Mouse (Mus musculus) cerebellum, adult (tissue): ENCODE results near the gene Pibf1.
A peak's percentile ranks its signal among the peaks of the same experiment; 100 is the strongest.

Experiments used
- ATAC-seq: cut with Nextera tagmentation; 2 replicates; pipeline ENCODE4 v1.9.2; 2017; ENCODE audit warnings: mild to moderate bottlenecking, moderate library complexity, mixed read lengths; ENCODE audit not compliant: insufficient number of reproducible peaks, low FRiP score, low TSS enrichment

Pibf1 gene

DNA sequence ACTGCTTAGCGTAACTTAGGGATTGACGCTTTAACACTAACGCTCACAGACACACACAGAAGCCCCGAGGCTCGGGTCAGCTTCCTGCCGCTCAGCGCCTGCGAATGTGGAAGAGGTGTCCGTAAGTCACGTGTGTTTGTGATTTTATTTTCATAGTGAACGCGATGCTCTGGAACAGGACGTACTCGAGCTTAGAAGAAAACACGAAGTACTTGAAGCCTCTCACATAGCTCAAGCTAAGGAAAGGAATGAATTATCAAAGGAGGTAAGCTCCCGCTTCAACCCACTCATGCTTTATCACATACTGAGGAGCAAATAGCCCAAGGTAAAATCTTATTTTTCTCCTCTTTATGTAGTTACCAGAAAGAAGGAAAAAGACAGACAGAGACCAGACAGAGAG, 37.1 kb downstream of the Pibf1 start:
- no peak for ATAC-seq

DNA sequence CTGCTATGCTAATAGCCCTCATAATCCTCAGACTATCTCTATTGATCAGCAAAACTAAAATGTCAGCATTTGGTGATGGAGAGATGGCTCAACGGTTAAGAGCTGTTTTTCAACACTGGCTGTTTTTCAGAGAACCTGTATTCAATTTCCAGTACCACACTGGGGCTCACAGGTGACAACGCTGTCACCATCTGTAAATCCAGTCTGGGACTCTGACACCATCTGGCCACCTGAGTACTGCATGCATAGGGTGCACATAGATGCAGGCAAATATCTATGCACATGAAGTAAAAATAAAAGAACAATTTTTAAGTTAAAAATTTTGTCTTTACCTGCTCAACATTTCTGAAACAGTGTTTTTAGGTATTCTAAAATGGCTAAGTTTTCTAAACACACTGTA, 40.8 kb downstream of the Pibf1 start:
- ATAC-seq, result no peak

- peak; percentile 84 for ATAC-seq
These were observed 42.8 kb downstream of the Pibf1 start for GRCm38 (mm10) chr14:99141786-99142633.

DNA sequence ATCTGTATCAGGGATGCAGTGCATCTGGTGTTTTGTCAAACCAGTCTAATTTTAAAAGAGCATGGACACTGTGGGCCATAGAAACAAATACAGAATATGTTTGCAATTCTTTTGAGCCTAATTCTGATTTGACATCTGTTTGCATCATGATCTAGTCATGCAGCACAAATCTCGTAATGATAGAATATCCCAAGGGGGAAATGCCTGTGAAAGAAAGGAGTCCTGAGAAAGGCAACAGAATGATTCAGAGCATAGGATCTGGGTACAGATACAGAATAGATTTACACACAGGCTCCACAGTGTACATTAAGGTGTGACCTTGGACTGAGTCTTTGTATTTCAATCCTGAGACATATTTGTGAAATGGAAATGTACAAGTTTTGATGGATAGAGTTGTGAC, 47.6 kb downstream of the Pibf1 start:
- ATAC-seq, result no peak

DNA sequence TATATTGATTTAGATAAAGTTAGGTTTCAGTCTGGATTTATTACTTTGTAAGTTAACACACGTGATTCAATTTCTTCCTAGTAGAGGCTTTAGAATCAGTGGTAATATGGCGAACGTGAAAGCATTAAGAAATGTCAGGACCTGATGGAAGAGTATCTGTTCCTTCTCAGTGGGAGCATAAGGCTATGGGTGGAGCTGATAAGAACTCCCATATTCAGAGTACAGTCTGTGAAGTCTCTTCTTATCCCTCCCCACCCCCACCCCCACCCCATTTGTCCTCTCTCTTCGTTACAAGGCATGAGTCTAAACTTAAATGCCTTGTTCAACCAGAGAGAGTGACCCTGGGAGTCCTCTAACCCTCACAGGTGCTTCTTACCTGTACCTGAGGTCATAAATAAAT, 53.5 kb downstream of the Pibf1 start:
- no peak for ATAC-seq

DNA sequence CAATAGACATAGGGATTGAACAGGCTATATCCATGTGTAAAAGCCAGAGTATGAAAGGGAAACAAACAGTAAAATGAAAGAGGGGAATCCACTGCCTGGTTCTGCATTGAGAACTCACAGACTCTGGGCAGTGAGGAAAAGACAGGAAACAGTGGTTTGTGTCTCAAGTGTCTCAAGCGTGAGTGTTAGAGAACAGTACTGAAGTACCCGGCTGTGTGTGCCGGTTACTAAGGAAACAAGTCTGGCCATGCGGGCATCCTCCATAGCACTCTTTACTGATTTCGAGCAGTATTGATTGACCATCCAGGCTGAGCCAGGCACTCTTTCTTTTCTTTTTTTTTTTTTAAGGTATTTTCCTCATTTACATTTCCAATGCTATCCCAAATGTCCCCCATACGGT, 60.7 kb downstream of the Pibf1 start:
- ATAC-seq, result no peak

GRCm38 (mm10) chr14:99163051-99163450, 63.8 kb downstream of the Pibf1 start:
- ATAC-seq, result no peak

DNA sequence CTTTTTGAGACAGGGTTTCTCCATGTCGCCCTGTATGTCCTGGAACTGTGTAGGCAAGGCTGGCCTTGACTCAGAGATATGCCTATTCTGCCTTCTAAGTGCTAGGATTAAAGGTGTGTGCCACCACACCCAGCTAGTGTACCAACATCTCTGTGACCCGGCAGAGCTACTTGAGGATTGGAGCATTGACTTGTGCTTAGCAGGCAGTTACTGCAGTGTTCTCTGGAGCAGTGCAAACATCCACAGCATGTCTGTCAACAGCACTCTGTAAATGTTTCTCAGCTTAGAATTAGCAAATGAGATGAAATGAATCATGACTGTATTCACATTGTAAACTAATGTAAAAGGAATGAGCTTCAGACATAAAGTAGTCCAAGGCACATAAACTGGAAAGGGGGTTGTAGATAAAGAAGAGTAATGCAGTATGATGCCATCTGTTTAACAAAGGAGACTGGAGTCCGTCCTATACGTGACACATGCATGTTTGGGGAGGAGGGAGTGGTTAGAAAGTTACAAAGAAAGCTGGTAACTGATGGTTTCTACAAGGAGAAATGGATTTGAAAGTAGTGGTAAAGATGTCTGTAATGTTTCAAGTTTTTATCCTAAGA, 75.0 kb downstream of the Pibf1 start:
- no peak for ATAC-seq

GRCm38 (mm10) chr14:99176559-99176958, 77.3 kb downstream of the Pibf1 start:
- ATAC-seq, result no peak

GRCm38 (mm10) chr14:99190153-99190790, 91.0 kb downstream of the Pibf1 start:
- ATAC-seq, result peak; percentile 36; the same call in 1 of the 2 replicates

DNA sequence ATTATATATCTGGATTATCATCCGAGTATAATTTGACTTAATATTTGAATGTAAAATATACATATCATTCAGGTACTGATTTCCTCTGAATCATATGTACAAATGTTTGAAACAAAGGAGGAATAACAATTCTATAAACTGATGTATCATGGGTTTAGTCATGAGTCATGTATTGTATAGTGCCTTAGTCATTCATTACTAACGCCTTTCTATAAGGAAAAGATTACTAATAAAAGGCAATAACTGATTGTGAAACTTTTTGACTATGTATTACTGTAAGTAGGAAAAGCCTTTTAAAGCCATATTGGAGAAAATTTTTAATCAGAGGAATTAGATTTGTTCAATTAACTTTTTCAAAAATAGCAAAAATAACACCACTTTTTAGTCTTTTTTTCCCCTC, 106.6 kb downstream of the Pibf1 start:
- ATAC-seq, result no peak

DNA sequence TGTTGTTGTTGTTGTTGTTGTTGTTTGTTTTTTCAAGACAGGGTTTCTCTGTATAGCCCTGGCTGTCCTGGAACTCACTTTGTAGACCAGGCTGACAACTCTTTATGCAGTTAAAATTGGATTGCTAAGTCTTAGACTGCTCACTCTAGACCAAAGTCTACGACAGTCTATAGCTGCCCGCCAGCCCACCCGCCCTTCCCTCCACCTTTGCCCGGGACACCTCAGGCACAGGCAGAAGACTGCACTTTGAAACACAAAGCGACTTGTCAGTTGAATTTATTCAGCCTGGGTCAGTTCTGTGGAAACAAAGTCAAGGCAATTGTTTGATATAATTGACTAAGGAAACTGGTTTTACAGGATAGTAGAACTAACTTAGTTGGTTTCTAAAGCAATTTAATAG, 107.4 kb downstream of the Pibf1 start:
- ATAC-seq, result no peak

- no peak for ATAC-seq
These were observed 111.2 kb downstream of the Pibf1 start for GRCm38 (mm10) chr14:99210431-99210830.

DNA sequence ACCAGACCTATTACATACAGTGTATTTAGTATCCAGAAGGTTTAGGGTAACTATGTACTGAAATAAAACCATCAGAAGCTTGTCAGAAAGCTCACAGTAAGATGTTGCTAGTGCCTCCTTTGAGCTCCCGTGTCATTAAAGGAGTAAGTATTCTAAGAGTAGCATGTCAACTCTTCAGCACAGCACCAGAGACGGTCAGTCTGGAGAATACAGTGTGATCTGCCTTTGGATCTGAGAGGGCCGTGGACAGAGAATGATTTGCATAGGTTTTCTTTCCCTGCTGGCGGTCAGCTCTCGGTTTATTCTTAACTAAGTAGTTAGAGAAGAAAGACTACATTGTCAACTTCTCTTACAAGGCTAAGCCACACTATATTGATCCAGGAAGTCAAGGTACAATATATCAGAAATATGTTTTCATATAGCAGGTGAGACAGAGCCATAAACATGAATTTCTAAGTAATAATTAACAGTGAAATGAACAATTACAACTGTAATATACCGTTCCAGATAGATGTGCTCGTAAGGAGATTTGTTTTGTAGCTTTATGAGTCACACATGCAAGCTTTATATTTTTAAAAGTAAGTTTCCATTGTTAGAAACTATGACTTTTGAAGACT, 119.3 kb downstream of the Pibf1 start:
- ATAC-seq, result no peak

DNA sequence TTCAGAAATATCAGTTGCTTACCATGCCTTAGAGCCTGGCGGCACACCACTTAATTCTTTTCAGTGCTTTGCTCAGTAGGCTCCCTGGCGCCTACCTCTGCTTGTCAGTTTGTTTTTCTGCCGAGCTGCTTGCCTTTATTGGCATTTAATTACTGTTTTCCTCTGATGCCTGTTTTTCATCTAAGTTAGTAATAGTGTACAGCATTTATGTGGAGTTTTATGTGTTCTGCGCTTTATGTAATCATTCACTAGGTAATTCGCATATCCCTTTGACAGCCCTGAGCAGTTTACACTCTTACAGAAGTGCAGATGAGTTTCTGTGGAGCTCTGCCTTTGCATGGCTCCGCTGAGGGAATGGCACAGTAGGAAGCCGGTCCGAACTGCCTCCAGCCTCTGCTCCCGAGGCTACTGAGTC, 120.5 kb downstream of the Pibf1 start:
- ATAC-seq, result no peak

DNA sequence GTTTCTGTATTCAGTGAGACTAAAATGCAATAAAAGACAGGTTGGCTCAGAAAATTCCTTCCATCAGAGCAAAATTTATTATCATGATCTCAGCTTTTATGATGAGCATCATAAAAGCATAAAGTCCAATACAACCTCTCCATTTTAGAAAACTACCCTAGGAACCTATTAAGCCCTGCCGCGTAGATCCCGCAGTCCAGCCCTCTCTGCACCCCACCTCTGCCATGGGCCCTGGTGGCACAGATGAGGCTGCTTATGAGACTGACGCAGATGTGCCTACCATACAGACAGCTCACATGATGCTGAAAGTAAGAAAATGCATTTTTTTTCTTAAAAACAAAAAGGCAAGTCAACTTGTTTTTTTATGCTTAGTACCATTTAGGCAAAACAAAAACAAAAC, 126.7 kb downstream of the Pibf1 start:
- ATAC-seq, result no peak

DNA sequence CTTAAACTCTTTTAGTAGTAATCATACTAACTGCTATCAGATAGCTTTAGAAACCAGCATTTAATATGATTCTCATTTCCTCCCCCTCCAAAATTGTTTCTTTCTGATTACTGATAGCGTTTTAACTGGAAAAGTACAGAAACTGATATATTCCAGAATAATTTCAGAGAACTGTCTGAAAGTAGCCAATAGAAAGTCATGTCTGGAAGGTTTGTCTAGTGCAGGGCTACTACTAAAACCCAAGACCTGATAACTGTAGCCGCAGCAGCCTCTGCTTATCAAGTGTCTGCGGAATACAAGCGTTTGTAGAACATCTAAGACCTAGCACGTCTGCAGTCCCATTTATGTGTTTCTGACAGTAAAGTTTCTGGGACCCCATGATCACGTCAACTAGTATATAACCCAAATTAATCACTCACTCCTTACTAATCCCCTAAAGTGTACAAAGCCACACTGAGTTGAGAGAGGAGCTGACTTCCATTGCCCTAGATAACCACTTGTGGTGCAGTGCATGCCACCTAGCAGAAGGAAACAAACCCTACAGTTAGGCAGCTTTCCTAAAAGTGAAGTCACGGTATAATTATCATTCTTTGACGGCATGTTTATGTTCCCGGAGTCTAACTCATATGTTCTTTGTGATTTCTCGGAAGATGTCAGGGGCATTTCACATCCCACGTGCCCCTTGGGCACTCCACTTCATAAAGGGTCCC, 130.0 kb downstream of the Pibf1 start:
- ATAC-seq, result no peak

GRCm38 (mm10) chr14:99233056-99233455, 133.8 kb downstream of the Pibf1 start:
- ATAC-seq, result no peak

DNA sequence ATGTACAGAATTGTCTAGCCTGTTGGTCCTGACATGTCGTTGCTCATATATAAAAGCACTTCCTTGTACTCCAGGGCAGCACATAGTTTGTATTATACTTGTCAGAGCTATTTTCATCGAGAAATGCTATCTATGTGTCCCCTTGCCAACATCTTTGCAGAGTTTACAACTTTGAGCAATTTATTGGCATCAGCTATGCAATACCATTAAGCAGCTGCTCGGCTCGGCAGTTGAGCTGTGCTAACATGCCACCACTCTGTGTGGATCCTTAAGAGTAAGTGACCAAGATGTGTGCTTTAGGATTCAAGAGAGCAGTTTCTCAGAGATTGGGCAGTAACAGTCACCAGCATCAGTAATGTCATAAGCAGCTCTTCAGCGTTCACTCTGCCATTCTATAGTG, 137.9 kb downstream of the Pibf1 start:
- no peak for ATAC-seq

- ATAC-seq, result no peak
These were observed 141.3 kb downstream of the Pibf1 start for GRCm38 (mm10) chr14:99240563-99240962.
